Mouse (Mus musculus): ENCODE measurements around the gene Scfd2.

Gene Scfd2

DNA sequence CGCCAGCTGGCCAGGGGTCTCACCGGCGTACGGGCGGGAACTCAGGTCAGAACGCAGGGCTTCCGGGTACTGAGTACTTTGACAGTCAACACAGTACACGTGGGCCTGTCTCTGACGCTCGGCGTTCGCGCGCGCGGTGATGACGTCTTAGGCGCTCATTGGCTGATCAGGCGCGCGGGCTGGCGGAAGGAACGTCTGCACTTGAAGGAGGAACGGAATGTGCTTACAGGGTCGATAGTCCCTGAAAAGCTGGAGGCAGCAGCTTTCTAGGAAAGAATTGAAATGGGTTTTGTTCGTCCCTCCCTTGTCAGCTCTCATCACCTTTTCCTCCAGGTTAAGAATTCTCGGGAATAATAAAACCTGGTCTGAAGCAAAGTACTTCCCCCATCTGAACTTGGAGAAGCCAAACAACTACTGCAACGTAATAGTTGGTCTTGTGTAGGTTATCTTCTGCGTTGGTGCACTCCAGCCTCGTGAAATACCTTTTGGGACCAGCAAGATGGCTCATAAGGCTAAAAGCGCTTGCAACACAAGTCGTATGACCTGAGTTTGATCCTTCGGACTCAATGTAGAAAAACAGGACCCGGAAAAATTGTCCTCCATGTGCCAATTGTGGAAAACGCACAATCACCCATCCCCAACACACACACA lies at the start of gene Scfd2:
TSS of gene Scfd2 (minus strand) at position 130 of the 651 bp plus-strand sequence.
- DNase-seq (ENCODE audit: low spot score in 2 of 2), result peak; percentile 96 to 99

DNA sequence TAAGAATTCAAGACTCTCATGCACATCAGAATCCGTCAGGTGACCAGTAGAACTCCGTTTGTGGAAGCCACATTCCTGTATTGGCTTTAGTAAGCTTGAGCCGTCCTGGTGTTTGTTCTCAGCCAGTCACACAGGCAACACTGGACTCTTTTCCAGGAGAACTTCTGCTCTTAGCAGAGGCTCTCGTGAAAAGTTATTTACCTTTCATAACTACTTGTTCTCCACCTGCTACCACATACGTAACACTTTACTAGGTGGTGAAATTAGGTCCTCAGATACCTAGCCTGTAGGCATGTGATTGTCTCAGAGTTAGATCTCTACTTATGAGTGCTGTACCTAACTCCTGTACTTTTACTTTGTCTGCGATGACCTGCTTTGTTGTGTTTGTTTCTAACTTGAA lies 40.2 kb upstream of the Scfd2 start:
- no peak for DNase-seq (ENCODE audit: low spot score in 2 of 2)

DNA sequence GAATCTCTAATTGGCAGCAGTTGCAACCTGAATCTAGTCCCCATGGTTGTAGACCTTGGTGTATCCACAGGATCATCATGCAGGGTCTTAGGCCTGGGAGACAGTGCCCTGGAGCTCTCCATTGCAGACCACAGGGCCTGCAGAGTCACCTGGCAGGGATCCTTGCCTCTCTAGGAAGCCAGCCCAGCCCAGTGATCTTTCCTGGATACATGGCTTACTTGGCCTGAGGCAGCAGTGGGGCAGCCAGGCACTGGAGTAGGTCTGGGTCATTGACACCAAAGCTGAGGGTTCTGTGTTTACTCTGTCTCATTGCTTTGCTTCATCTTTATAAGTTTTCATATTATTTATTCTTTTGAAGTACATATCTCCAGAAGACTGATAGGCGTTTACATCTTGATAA lies 29.6 kb upstream of the Scfd2 start:
- no peak for DNase-seq (ENCODE audit: low spot score in 2 of 2)

DNA sequence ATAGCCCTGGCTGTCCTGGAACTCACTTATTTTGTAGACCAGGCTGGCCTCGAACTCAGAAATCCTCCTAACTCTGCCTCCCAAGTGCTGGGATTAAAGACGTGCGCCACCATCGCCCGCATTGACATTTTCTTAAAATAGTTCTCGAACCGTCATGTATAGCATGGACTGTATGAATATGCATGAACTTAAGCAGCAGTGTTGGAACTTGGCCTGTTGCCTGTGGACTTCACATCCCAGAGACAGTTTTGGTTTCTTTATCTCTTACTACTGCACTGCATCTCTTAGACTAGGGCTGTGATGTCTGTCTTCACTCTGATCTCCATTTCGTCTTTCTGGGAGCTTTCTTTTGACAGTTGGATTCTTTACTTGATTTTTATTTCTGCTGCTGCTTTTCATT lies 18.0 kb upstream of the Scfd2 start:
- DNase-seq (ENCODE audit: low spot score in 2 of 2), result peak in 1 of 2 experiments; percentile 57

DNA sequence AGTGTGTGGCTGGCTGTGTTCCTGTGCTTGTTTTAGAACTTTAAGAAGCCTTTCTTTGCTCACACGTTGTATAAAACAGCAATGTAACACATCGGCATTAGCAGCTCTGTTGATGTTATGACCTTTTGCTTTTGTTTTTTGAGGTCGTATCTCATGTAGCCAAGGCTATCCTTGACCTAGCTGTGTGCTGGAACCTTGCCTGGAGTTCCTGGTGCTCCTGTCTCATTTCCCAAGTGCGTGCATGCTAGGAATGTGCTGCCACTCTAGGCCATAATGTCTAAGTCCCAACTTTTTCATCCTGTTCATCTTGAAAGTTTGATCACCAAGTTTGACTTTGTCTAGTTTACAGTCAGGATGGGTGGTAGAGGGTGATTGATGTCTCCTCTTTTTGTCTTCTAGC lies 14.0 kb upstream of the Scfd2 start:
- DNase-seq (ENCODE audit: low spot score in 2 of 2), result no peak

DNA sequence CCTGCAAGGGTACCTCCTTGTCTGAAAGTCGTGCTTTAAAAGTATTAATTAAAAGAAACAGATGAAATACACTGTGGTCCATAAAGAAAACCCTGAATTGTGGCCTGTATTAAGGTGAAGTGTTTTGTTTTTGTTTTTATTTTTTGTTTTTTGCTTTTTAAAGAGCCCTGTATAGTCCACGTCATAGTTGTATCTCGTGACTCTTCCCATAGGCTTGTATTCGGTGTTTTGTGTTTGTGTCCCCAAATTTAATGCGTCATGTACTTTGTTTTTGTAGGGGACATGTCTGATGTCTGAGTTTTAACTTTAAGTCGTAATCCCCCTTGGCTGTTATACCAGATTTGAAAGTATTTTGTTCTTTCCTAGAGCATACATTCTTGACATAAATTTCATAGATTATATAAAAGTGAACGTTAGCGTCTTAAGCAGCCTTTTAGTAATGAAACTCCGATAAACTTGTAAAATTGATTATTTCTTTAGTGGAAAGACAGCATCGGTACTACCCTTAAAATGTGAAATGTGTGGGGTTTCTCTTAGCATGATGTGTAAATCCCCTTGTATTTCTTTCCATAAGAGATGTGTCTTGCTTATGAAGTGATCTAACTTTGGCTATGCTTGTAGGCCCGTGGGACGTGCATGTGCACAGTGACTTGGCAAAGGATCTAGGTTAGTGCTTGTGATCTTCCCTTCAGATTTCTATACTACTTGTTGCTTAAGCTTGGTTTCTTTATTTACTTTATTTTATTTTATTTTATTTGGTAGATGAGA lies 4.8 kb upstream of the Scfd2 start:
- no peak for DNase-seq (ENCODE audit: low spot score in 2 of 2)

DNA sequence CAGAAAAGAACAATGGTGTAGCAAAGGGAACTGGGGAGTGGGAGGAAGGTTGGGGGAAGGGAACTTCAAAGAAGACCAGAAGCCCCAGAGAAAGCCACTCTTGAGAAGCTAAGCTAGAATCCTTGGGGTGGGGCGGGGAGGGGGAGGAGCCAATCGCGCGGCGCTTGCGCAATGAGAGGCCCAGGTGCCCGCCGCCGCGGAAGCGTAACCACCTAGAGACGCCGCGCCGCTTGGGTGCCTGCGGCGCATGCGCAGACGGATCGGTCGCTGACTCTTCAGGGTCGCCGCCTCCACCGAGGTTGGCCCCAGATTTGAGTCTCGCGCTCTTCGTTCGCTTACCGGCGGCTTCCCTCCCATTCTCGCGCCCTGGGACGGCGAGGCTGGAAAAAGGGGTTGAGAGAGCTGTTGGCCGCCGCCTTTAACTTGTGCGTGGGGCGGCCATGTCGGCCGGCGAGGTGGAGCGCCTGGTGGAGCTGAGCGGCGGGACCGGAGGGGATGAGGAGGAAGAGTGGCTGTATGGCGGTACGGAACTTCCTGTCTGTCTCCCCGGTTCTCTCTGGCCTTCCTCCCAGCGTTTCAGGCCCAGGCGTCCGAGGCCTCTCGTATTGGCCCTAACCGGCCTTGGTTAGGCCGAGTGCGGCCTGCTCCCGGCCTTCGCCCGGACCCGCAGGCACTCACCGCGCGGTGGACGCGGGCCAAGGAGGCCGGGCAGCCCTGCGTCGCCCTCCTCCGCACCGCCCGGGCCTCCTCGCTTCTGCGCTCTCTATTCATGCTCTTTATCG lies 3.9 kb upstream of the Scfd2 start, which contains the start of gene Fip1l1:
TSS of gene Fip1l1 (plus strand) at position 210 of the 782 bp plus-strand sequence.
- DNase-seq (ENCODE audit: low spot score in 2 of 2), result peak; percentile 89 to 91

DNA sequence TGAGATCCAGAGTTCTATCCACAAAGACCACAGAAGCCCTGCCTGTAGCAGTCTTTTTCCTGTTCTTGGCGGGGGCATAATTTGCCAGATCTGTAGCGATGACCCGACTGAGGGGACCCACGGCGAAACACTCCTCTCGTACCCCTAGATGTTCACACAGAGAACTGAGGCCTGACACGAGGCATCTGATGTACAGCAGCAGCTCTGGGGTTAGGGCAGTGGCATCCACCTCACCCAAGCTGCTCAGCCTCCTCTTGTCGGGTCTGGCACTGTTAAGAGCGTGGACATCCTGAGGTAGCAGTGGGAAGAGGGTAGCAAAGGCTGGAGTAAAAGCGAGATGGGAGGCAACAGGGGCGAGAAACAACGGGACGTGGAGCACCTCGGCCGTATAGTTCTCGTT lies 774 bp downstream of the Scfd2 start:
- DNase-seq (ENCODE audit: low spot score in 2 of 2), result no peak

DNA sequence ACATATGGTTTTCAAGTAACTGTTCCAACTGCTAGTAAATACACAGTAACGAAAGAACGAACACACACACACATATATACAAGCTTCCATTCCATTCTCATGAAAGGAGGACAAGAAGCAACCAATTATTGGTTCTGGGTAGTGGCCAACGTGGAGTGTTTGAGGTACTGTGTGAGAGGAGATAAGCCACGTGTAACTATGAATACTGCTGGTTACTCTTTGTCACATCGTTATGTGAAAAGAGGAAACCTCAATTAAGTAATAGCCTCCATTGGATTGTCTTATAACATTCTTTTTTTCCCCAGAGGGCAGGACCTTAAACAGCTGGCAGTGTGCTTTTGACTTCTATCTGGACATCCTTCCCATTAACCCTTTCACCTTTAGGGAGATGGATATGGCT lies 4.5 kb downstream of the Scfd2 start:
- DNase-seq (ENCODE audit: low spot score in 2 of 2), result no peak

DNA sequence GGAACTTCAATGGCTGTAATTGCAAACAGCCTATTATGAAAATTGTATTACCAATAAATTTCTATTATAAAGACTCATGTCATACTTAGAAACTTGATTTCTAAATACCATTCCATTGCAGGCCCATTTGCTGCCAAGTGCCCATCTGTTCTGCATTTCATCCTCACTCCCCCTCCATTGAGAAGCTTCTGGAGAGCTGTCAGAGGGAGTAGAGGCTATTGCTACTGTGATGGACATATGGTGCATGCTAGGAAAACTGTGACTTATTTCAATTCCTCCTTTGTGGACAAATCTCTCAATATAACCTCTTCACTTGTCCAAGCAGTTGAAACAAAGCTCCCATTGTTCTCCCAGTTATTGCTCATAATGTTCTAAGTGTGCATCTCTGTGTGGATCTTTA lies 19.9 kb downstream of the Scfd2 start:
- DNase-seq (ENCODE audit: low spot score in 2 of 2), result peak in 1 of 2 experiments; percentile 29

DNA sequence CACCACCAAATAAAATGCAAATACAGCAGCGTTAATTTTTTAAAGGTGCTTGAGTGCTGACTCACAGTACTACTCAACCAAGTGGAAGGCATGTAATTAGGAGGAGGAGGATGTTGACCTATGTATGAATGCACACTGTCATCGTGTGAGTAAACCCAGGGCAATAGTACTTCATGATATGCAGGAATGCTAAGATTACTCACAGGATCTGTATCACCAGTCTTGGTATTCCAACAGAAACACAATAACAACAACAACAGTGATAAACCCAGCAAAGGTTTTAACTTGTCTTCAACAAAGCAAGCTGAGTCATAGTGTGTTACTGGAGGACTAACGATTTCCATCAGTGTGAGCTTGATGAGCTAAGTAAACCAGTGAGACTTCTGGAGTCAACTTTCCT lies 38.9 kb downstream of the Scfd2 start:
- no peak for DNase-seq (ENCODE audit: low spot score in 2 of 2)

DNA sequence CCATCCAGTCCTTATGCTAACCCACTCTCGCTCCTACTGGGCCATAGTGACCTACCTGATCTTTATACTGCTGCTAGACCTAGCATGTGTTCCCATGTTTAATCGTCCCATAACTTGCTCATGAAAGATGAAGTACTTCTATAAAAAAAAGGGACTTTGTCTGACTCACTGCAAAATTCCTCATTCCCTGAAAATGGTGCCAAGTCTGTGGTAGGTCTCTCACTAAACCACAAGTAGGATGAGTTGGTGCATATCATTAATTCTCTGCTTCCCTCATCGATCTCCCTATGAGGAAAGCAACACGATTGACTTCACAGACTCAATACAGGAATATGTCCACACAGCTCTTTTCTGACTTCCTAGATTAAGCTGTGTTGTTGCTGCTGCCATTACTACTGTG lies 46.9 kb downstream of the Scfd2 start:
- DNase-seq (ENCODE audit: low spot score in 2 of 2), result no peak

DNA sequence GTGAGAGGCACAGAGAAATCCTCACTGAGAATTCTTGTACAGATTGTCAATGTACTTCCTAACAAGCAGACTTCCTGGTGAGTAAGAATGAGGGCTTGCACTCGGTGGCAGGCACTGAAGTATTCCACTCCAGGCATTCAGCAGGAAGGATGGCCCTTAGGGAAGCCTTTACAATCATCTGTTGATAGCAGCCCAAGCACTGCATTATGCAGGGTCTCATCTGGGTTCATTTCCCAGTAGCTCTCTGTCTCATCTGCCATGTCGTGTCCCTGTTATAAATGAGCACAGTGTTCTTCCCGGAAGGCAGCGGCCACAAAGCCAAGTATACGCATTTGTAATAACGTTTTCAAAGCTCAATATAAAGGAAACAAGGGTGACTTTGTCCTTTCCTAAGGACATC lies 48.9 kb downstream of the Scfd2 start:
- DNase-seq (ENCODE audit: low spot score in 2 of 2), result no peak

DNA sequence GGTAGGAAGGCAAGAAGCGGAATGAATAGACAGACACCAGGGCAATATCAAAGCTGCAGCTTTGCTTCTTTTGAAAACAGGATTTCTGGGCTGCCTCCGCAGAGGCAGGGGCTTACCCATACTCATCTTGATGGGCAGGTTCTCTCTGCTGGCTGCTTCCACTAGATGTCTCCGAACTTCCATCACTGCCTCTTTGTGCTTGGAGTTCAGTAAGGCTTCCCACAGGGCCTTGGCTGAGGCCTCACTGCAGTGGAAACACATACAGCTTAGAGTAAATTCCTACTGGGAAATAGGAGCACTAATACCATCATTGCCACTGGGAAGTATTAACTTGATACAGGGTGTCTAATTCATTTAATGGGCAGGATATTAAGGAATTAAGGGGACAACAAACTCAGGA lies 49.5 kb downstream of the Scfd2 start:
- DNase-seq (ENCODE audit: low spot score in 2 of 2), result no peak

DNA sequence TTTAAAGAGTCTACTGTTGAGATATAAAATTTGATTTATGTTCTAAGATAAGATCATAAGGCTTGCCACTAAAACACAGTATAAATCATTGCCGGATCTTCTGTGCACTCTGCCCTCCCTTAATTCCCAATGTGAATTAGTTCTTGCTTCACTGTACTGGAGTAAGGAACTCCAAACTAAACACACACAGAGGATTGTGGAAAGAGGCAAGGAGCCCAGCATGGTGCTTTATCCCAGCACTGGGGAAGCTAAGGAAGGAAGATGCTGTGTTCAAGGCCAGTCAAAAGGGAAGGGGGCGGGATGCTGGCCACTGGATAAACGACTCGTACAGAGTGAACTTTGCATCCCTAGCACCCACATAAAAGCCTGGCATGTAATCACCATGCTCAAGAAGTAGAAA lies 51.1 kb downstream of the Scfd2 start:
- no peak for DNase-seq (ENCODE audit: low spot score in 2 of 2)

DNA sequence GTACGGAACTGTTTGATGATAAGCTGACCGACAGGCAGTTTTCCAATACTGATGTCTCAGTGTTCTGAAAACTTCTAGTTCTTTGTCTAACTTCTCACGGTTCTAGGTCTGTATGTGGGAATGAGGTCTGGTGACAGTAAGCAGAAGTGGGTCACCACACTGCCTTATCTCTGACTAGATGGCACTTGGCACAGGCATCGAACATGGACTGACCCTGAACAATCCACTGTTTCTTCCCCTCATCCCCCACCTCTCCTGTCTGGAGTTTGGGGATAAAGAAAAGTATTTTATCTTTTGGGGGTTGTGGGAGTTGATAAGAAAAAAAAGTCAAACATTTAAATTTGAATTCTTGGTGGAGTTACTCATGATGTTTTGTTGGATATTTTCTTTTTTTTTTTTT lies 51.6 kb downstream of the Scfd2 start:
- no peak for DNase-seq (ENCODE audit: low spot score in 2 of 2)

DNA sequence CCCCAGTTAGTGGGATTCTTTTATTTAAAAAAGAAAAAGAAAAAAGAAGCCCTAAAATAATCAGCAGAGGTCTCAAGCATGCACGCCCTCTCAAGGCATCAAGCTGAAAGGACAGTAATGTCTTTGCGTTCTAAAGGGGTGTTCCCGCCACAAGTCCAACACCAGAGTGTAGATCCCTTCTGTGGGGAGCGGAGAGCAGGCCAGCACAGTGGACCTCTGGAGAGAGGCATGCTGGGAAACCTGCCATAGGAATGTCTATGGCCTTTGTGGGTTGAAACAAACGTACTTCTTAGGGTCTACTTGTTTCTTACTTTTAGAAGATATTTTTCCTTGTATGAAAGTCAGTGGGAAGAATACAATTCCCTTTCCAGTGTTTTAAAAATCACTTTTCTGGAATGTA lies 52.4 kb downstream of the Scfd2 start:
- DNase-seq (ENCODE audit: low spot score in 2 of 2), result no peak

DNA sequence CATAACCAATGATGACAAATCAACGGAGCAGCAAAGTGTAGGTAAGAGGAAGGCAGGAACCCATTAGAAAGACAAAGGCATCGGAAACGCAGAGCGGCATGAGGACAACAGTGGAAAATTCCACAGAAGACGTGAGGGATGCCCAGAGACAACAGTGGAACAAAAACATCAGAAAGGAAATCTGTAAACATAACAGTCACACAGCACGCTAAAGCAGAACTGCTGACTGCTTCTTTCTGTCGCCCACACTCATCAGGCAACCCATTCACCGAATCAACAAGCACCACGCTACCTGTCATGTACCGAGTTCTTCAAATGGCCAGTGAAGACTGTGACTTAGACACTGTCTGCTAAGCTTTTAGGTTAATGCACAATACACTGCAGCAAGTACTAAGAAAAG lies 55.0 kb downstream of the Scfd2 start:
- DNase-seq (ENCODE audit: low spot score in 2 of 2), result no peak

DNA sequence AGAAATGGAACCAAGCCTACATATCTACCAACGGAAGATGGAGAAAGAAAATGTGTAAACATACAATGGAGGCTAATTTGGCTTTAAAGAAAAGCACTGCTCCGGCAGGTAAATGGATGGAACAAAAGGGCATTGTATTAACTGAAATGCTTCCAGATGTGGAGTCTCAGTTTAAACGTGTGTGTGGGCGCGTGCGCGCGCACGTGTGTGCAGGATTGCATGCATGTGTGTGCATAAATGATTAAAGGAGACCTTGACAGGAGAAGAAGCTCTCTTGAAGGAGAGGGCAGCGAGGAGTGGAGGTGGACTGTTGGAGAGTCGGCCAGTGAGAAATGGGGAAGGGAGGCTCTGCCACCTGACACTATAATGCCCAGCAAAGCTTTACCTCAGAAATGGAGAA lies 58.4 kb downstream of the Scfd2 start:
- DNase-seq (ENCODE audit: low spot score in 2 of 2), result no peak

DNA sequence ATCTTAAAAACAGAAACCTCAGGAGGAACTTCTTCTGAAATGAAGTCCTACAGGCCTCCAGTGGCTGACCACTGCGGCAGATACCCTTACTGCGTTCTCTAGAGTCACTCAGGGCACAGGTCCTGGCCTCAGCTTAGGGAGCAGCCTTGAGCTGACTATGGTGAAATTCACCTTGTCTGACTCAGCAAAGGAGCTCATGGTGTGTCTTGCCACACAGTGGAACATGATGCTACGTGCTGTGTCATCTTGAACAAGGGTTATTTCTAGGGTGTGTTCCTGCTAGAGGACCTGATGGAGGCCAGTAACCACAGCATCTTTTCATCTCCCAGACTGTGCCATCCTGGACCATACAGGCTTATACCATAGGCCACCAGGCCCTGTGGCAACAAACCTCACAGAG lies 60.7 kb downstream of the Scfd2 start:
- no peak for DNase-seq (ENCODE audit: low spot score in 2 of 2)

DNA sequence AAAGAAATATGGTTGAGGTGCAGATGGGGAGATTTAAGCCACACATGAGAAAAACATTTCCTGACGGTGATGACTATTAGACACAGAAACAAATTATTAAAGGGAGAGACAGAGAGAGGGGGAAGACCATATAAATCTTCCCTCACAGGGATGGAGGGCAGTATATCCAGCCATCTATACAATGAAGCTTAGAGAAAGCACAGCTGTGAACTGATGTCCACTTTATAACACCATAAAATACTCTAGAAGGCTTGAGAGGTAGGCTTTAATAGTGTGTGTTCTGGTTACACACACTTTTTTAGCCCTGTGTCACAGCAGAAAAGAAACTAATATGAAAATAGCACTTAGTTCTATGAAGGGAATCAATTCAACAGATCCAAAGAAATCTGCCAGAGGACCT lies 61.9 kb downstream of the Scfd2 start:
- no peak for DNase-seq (ENCODE audit: low spot score in 2 of 2)

DNA sequence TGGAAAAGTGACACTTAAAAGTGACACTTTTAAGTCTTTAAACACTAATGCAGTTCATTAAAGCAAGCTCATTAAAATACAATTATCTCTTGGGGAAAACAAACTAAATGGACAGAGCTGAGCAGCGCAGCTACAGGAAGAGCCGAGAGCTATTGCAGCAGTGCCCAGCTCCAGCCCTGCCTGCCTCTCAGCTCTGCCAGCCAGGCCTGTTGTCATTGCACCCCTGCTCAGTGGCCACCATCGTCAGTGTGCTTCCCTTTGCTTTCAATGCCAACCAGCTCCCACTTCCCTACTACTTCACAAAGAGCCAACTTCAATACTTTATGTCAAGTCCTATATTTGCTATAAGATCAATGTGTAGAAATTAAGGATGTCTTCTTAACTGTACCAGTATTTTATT lies 63.8 kb downstream of the Scfd2 start:
- no peak for DNase-seq (ENCODE audit: low spot score in 2 of 2)

DNA sequence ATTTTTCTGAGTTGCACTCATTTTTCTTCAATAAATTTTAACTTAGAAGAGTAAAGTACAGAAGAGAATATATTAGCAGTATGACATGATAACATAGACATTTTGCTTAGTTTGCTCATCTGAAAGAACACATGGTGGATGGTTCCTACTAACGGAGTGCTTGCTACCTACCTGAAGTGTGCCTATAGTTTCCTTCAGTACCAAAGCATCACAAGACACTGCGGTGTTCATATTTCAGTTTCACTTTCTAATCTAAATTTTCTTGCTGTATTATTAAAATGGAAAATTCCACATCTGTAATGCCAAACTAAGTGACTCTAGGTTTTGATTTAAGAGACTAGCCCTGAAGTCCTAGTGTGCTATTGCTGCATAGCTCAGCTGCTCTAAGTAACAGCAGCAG lies 74.8 kb downstream of the Scfd2 start:
- no peak for DNase-seq (ENCODE audit: low spot score in 2 of 2)
